Mouse (Mus musculus) brain, adult 2 months (tissue): ENCODE measurements around the gene Rbm19.

Source experiments
- DNase-seq: peaks from one replicate; pipeline ENCODE4 v3.0.0; 2011; ENCODE audit warnings: low read depth, low spot score

Rbm19 gene

DNA sequence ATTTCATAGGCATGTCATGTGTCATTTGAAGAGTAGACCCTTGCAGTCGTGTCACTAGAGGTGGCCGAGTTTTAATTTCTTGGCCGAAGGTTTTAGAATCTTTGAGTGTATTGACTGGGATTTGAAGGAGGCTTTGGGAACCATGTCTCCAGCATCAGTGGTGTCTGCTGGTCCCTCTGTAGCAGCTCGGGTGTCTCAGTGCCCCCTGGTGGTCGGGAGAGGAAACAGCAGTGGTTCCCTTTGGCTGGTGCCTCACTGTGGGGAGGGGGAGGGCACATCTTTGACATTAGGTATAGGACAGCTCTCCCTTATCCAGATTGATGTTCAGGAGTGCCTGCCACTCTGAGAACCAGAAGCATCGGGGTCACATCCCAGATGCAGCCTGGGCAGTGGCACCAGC is 17.7 kb downstream of the Rbm19 start:
- peak; percentile 54 for DNase-seq

GRCm38 (mm10) chr5:120135337-120135736 is 19.1 kb downstream of the Rbm19 start:
- DNase-seq = no peak

DNA sequence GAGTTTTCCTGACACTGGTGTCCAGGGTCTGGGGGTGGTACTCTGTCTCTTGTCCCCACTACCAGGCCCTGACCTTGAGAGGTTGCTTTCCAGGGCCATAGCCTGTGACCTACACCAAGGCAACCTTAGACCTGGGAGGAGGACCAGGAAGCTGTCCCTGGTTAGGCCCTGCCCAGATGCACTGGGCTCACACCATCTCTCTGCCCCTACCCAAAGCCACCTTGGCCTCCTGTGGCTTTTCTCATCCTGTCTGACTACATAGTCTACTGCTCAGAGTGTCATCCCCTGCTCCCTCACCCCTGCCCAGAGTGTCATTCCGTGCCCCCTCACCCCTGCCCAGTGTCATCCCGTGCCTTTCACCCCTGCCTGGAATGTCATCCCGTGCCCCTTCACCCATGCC is 19.6 kb downstream of the Rbm19 start:
- no peak for DNase-seq

DNA sequence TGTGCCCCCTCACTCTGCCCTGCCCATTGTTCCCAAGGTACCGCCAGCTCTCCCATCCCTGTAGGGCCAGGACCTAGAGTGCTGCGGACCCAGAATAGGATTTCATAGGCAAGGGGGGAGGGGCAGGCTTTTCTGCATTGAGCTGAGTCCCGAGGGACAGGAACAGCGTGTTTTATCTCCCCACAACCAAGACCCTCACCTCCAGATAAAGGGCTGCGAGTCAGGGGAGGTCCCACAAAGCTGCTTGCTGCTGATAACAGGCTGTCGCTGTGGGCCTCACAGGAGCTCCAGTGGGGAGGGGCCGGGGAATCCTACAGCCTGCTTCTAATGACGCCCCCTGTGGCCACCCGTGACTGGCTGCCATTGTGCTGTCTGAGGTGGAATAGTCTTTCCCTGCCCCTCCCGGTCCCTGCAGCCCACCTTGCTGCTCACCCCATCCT is 20.0 kb downstream of the Rbm19 start:
- DNase-seq = no peak

GRCm38 (mm10) chr5:120137038-120137437 is 20.8 kb downstream of the Rbm19 start:
- no peak for DNase-seq

GRCm38 (mm10) chr5:120137846-120138245 is 21.6 kb downstream of the Rbm19 start:
- no peak for DNase-seq

DNA sequence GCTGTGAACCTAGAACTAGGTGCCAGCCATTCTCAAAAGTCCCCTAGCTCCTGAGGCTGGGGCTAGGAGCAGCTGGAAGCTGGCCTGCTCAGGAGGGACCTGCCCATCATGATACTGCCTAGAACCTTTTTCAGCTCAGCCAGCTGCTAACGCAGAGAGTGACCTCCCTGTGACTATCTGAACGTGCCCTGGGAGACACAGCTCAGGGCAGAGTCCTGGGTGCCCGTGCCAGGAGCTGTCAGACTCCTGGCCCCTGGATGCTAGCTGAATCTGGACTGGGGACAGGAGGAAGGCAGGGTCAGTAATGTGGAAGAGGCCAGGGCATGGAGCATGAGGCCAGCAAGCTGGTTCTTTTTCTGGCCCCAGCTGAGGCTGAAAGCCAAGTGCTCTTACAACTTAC is 22.1 kb downstream of the Rbm19 start:
- DNase-seq = no peak

DNA sequence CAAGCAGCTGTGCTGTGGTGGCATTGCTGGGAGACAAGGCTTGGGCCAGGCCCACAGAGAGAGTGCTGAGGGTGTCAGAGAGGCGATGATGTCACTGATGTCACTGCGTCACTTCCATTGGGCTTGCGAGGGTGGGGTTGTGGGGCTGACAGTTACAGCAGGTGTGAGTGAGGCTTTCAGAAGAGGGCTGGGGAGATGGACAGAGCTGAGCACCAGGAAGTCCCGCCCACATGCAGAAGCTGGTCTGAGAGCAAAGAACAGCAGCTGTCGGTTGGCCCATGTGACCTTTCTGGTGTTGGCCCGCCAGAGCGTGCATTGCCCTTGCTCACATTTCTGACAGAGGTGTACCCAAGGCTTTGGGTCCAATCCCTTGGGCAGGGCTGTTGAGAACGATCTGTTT is 23.0 kb downstream of the Rbm19 start:
- no peak for DNase-seq

- DNase-seq = no peak
These were observed 27.7 kb downstream of the Rbm19 start for GRCm38 (mm10) chr5:120143941-120144340.

DNA sequence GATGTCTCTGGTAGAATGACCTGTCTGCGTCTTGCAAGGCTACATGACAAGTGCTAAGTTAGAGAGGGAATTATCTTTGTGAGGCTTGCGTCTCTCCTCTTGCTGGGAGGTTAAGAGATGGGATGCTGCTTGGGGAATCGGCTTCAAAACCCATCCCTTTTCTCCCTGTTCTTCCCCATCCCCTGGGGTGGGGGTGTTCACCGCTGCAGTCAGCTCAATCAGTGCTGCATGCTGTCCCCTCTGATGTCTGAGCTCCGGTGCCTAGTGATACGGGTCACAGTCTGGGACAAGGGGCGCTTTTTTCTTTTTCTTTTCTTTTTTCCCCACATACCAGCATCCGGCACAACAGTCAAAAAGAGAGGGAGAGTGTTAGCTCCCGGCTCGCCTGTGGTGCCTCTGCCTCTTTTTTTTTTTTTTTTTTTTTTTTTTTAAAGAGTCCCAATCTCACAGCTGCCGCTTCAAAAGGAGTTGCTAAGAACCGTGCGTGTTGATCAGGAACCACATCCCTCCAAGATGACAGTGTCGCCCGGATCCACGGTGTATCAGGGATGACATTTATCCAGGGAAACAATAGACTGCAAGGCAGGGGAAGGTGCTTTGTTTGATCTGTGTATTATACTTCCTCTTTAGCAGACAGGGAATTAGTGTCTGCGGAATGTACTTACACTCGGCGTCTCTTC is 29.2 kb downstream of the Rbm19 start:
- DNase-seq = no peak

DNA sequence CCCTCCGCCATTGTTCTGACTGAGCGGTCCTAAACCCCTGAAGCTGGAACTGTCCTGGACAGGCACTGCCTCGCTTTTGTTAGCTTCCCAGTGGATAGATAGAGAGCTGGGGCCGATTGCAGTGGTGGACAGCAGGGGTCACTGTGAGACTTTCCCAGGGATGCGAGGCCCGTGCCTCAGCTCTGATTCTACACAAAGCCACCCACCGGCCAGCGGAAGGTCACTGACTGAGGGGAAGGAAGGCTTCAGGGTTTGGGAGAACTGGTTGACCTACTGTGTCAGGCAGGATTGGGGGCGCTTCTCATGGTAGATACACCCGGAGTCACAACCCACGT is 29.8 kb downstream of the Rbm19 start:
- DNase-seq = peak; percentile 72

- no peak for DNase-seq
These were observed 30.6 kb downstream of the Rbm19 start for GRCm38 (mm10) chr5:120146909-120147308.

DNA sequence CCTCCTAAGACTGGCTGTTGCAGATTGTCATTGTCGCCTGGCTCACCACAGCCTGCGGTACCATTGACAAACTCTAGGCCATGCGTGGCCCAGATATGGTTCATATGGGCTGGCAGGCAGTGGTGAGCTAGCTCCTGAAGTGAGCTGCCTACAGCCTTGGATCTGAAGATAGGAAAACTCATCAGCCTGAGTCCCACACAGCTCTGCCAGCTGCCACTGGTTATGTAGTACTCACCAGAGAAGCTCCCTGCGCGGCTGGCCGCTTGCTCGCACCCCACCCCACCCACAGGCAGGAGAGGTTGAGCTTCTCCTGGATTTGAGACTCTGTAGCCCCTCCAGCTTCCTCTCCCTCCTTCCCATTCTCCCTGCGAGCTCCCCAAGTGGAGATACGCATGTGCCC is 32.0 kb downstream of the Rbm19 start:
- DNase-seq = peak; percentile 73

- no peak for DNase-seq
These were observed 34.9 kb downstream of the Rbm19 start for GRCm38 (mm10) chr5:120151145-120151544.

GRCm38 (mm10) chr5:120153140-120153539 is 36.9 kb downstream of the Rbm19 start:
- no peak for DNase-seq

DNA sequence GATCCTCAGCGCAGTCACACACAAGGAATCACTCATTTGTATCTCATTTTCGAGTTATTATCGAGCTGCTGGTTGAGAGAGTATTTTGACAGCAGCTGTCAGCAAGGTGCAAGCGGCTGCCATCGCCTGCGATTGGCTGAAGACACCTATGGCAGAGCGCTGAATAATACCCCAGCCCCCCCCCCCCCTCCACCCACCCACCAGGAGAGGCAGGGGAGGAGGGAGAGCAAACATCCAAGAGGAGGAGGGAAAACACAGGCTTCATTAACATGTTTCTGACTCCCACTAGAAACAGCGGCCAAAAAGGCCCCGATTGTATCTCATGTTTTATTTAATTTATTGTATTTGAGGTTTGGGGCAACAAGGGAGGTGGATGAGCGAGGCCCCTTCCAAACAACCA is 39.4 kb downstream of the Rbm19 start:
- DNase-seq = no peak

GRCm38 (mm10) chr5:120156166-120156909 is 40.1 kb downstream of the Rbm19 start:
- DNase-seq = no peak

DNA sequence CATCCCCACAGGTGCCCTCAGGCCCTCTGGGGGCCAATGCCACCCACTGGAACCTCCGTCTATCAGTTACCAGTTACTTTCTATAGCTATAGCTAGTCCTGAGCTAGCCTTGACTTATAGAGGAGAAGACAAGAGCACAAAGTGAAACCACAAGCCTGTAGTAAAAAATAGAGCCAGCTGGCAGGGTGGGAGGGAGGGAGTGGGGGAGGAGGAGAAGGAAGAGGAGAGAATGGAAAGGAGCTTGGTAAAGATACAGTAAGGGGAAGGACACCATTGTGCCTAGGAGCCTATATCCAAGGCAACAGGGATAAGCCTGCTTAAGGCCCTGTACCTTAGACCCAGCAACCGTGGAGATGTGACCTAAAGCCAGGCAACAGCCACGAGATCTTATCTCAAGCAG is 40.9 kb downstream of the Rbm19 start:
- DNase-seq = peak; percentile 36

GRCm38 (mm10) chr5:120158476-120158875 is 42.2 kb downstream of the Rbm19 start:
- no peak for DNase-seq

GRCm38 (mm10) chr5:120160923-120161658 is 44.8 kb downstream of the Rbm19 start:
- no peak for DNase-seq

GRCm38 (mm10) chr5:120162689-120163088 is 46.4 kb downstream of the Rbm19 start:
- DNase-seq = no peak

GRCm38 (mm10) chr5:120163428-120163827 is 47.2 kb downstream of the Rbm19 start:
- DNase-seq = no peak

GRCm38 (mm10) chr5:120164450-120164849 is 48.2 kb downstream of the Rbm19 start:
- peak; percentile 93 for DNase-seq
